Mouse (Mus musculus) left cerebral cortex, postnatal 10 days (tissue): ENCODE data around the gene Wipi1. TPM values are rescaled to one million over a fixed set of nuclear protein-coding genes. Genes with fewer than 3 reads are reported as not detected.
"Not testable (repeated sequence)": the region's sequence is repeated elsewhere in the genome, so short reads cannot be mapped to it uniquely, and the experiment has no call there.

Experiments
- DNase-seq, 2 experiments: peaks; one replicate each; pipeline ENCODE4 v3.0.0; 2021 to 2022; ENCODE audit warnings: low spot score in 2 of 2, mixed read lengths in 1 of 2; ENCODE audit errors: extremely low spot score in 1 of 2
- intact Hi-C: fragments of 180-260 bp; cut with DNase I; formaldehyde crosslinking; loops from one replicate; pipeline ENCODE4 v1.15.1; 2025
- total RNA-seq, 2 experiments: library from RNA; stranded (reverse); gene quantifications; 2 replicates each; pipeline ENCODE4 v1.2.3; 2021

The Wipi1 gene
- total RNA-seq = 10 to 100 TPM; 17.2 to 17.5 TPM

GRCm38 (mm10) chr11:109611303-109612149, at the start of gene Wipi1:
TSS of gene Wipi1 (minus strand) at chr11:109611967.
- DNase-seq = peak; percentile 98 to 99
- intact Hi-C loops = no loop called here

GRCm38 (mm10) chr11:109660526-109660925, 48.8 kb upstream of the Wipi1 start:
- DNase-seq, intact Hi-C loops: not testable (repeated sequence)

GRCm38 (mm10) chr11:109656232-109656631, 44.5 kb upstream of the Wipi1 start:
- no peak for DNase-seq
- intact Hi-C loops = loop anchor here (10.0 kb wide), 1 partner anchor 619 kb away; no protein-coding TSS in a partner anchor

- intact Hi-C loops = loop anchor here (10.0 kb wide), 1 partner anchor 620 kb away; no protein-coding TSS in a partner anchor
- no peak for DNase-seq
Observed at GRCm38 (mm10) chr11:109654581-109654980, 42.8 kb upstream of the Wipi1 start.

- intact Hi-C loops = loop anchor here (10.0 kb wide), 1 partner anchor 622 kb away; no protein-coding TSS in a partner anchor
- no peak for DNase-seq
Observed at GRCm38 (mm10) chr11:109653201-109653600, 41.4 kb upstream of the Wipi1 start.

GRCm38 (mm10) chr11:109652505-109652904, 40.7 kb upstream of the Wipi1 start:
- intact Hi-C loops = loop anchor here (10.0 kb wide), 1 partner anchor 622 kb away; no protein-coding TSS in a partner anchor
- no peak for DNase-seq

GRCm38 (mm10) chr11:109651566-109652024, 39.8 kb upstream of the Wipi1 start:
- peak in 1 of 2 experiments; percentile 60 for DNase-seq
- intact Hi-C loops = loop anchor here (10.0 kb wide), 1 partner anchor 623 kb away; no protein-coding TSS in a partner anchor

- intact Hi-C loops = loop anchor here (10.0 kb wide), 1 partner anchor 624 kb away; no protein-coding TSS in a partner anchor
- peak; percentile 94 to 97 for DNase-seq
Observed at GRCm38 (mm10) chr11:109650788-109651565, 39.2 kb upstream of the Wipi1 start.

- intact Hi-C loops = loop anchor here (10.0 kb wide), 1 partner anchor 625 kb away; no protein-coding TSS in a partner anchor
- peak; percentile 82 to 91 for DNase-seq
Observed at GRCm38 (mm10) chr11:109649975-109650701, 38.4 kb upstream of the Wipi1 start.

- intact Hi-C loops = no loop called here
- no peak for DNase-seq
Observed at GRCm38 (mm10) chr11:109649206-109649605, 37.4 kb upstream of the Wipi1 start, which contains the start of gene Prkar1a. TSS of gene Prkar1a (plus strand) at chr11:109649405.

GRCm38 (mm10) chr11:109648510-109648909, 36.7 kb upstream of the Wipi1 start:
- intact Hi-C loops = no loop called here
- DNase-seq = peak in 1 of 2 experiments; percentile 61

- intact Hi-C loops = no loop called here
Observed at GRCm38 (mm10) chr11:109641498-109642222, 29.9 kb upstream of the Wipi1 start.

GRCm38 (mm10) chr11:109635871-109636395, 24.2 kb upstream of the Wipi1 start:
- intact Hi-C loops = no loop called here
- no peak for DNase-seq

More at GRCm38 (mm10) chr11:109641498-109642222, 29.9 kb upstream of the Wipi1 start:
- no peak for DNase-seq

GRCm38 (mm10) chr11:109634928-109635327, 23.2 kb upstream of the Wipi1 start:
- no peak for DNase-seq
- intact Hi-C loops = no loop called here

- DNase-seq = no peak
- intact Hi-C loops = no loop called here
Observed at GRCm38 (mm10) chr11:109629021-109629521, 17.3 kb upstream of the Wipi1 start.

- DNase-seq = no peak
- intact Hi-C loops = no loop called here
Observed at GRCm38 (mm10) chr11:109628099-109628498, 16.3 kb upstream of the Wipi1 start.

- intact Hi-C loops = no loop called here
- no peak for DNase-seq
Observed at GRCm38 (mm10) chr11:109627648-109628047, 15.9 kb upstream of the Wipi1 start.
